Mouse (Mus musculus): Measurements from ENCODE around the gene Chchd3. TPM values are rescaled to one million over a fixed set of nuclear protein-coding genes. Genes with fewer than 3 reads are reported as not detected.
A peak's percentile ranks its signal among the peaks of the same experiment; 100 is the strongest.

The Chchd3 gene
- polyA plus RNA-seq, 1 experiment from 2014 or later: 134 TPM

GRCm38 (mm10) chr6:32935576-32935975, 124.5 kb downstream of the Chchd3 start:
- Histone ChIP-seq H3K36me3 (ENCODE audit: control insufficient read depth, insufficient read depth, low read length) (no peaks in the 10 kb centered on the region), H3K27me3 (ENCODE audit: control insufficient read depth, insufficient read depth, low read length) (no peaks in the 10 kb centered on the region), H3K4me1 (ENCODE audit: control insufficient read depth, insufficient read depth, low read length) (peaks cover 2% of the 10 kb centered on the region; the same call in 1 of the 2 replicates), H3K9me3 (ENCODE audit: control insufficient read depth, low read length) (no peaks in the 10 kb centered on the region), H3K4me2 (no peak overlapping the region), H3K27ac (ENCODE audit: low read depth, low read length) (no peak overlapping the region), H3K9ac (ENCODE audit: low read length) (no peak overlapping the region), H3K4me3 (ENCODE audit: low read depth, low read length) (no peak overlapping the region)
- 91% methylated on average over 5 of the region's 5 CpGs for WGBS
- ATAC-seq (ENCODE audit: low FRiP score) (no peak), DNase-seq (ENCODE audit: low spot score, missing footprints) (no peak)

DNA sequence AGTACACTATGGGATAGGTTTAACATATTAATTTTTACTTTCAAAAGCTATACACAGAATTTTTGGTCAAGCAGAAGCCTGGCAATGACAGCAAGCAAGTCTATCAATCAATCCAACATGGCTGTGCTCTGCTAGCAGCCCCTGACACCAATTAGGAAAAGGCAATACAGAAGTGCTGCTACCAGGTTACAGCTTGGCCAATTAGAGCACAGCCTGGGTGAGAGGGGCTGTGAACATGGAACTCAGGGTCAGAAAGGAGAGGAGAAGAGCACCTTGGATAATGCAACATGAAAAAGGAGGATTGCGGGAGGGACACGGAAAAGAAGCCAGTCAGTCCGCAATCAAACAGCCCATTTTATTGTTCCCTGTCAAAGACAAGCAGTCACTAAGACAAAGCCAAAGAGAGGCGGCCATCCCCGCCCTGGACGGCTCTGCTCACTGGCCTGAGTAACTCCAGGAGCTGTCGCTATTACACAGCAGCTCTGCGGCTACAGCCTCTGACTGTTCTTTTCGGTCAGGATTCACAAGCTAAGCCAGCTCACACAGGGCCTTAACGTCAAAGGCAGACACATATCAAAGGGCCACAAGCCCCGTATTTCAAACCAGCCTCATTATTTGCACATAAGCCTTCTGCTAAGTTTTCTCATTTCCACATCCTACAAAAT, 128.8 kb downstream of the Chchd3 start:
- ATAC-seq (ENCODE audit: low FRiP score) (no peak), DNase-seq (ENCODE audit: low spot score, missing footprints) (peak; percentile 68)
- no peak overlapping the region for H3K27ac ChIP-seq (ENCODE audit: low read depth, low read length)
- H3K4me2 ChIP-seq: no peak overlapping the region
- peaks cover 2% of the 10 kb centered on the region; the same call in 1 of the 2 replicates for H3K4me1 ChIP-seq (ENCODE audit: control insufficient read depth, insufficient read depth, low read length)
- WGBS: 28% methylated on average over 11 of the region's 11 CpGs
- no peaks in the 10 kb centered on the region for H3K36me3 ChIP-seq (ENCODE audit: control insufficient read depth, insufficient read depth, low read length)
- peak overlapping the region; percentile 3; the same call in 1 of the 2 replicates for H3K9ac ChIP-seq (ENCODE audit: low read length)
- H3K4me3 ChIP-seq (ENCODE audit: low read depth, low read length): no peak overlapping the region
- H3K9me3 ChIP-seq (ENCODE audit: control insufficient read depth, low read length): no peaks in the 10 kb centered on the region
- no peaks in the 10 kb centered on the region for H3K27me3 ChIP-seq (ENCODE audit: control insufficient read depth, insufficient read depth, low read length)

- no peak for ATAC-seq (ENCODE audit: low FRiP score)
- Histone ChIP-seq H3K9ac (ENCODE audit: low read length) (no peak overlapping the region), H3K27ac (ENCODE audit: low read depth, low read length) (no peak overlapping the region), H3K4me1 (ENCODE audit: control insufficient read depth, insufficient read depth, low read length) (no peaks in the 10 kb centered on the region), H3K27me3 (ENCODE audit: control insufficient read depth, insufficient read depth, low read length) (no peaks in the 10 kb centered on the region), H3K36me3 (ENCODE audit: control insufficient read depth, insufficient read depth, low read length) (no peaks in the 10 kb centered on the region), H3K4me2 (no peak overlapping the region), H3K4me3 (ENCODE audit: low read depth, low read length) (no peak overlapping the region), H3K9me3 (ENCODE audit: control insufficient read depth, low read length) (no peaks in the 10 kb centered on the region)
- no peak for DNase-seq (ENCODE audit: low spot score, missing footprints)
- WGBS: 77% methylated on average over 1 of the region's 1 CpGs
These were observed 137.7 kb downstream of the Chchd3 start for GRCm38 (mm10) chr6:32922391-32922790.

DNA sequence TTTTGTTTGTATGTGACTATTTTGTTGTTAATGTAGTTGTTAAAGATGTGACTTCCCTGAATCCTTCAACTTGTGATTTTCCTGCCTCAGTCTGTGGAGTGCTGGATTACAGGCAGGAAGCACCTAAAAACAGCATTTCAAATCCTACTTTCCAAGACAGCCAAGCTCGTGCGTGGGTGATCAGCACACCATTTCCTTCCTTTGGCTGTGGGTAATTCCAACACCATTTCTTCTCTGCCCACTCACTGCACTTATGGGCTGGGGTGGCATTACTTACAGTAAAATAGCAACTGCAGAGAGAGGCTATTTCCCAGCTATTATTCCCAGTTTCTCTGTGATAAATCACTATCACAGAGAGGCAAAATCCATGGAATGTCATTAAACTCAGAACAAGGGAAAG, 140.0 kb downstream of the Chchd3 start:
- no peaks in the 10 kb centered on the region for H3K4me1 ChIP-seq (ENCODE audit: control insufficient read depth, insufficient read depth, low read length)
- H3K36me3 ChIP-seq (ENCODE audit: control insufficient read depth, insufficient read depth, low read length): no peaks in the 10 kb centered on the region
- H3K4me3 ChIP-seq (ENCODE audit: low read depth, low read length): no peak overlapping the region
- no peaks in the 10 kb centered on the region for H3K9me3 ChIP-seq (ENCODE audit: control insufficient read depth, low read length)
- DNase-seq (ENCODE audit: low spot score, missing footprints) (no peak), ATAC-seq (ENCODE audit: low FRiP score) (no peak)
- no peaks in the 10 kb centered on the region for H3K27me3 ChIP-seq (ENCODE audit: control insufficient read depth, insufficient read depth, low read length)
- H3K27ac ChIP-seq (ENCODE audit: low read depth, low read length): no peak overlapping the region
- no peak overlapping the region for H3K9ac ChIP-seq (ENCODE audit: low read length)
- H3K4me2 ChIP-seq: no peak overlapping the region
- WGBS: 84% methylated on average over 2 of the region's 2 CpGs

- Histone ChIP-seq H3K9me3 (ENCODE audit: control insufficient read depth, low read length) (no peaks in the 10 kb centered on the region), H3K4me1 (ENCODE audit: control insufficient read depth, insufficient read depth, low read length) (no peaks in the 10 kb centered on the region), H3K27me3 (ENCODE audit: control insufficient read depth, insufficient read depth, low read length) (no peaks in the 10 kb centered on the region), H3K4me2 (no peak overlapping the region), H3K36me3 (ENCODE audit: control insufficient read depth, insufficient read depth, low read length) (no peaks in the 10 kb centered on the region), H3K9ac (ENCODE audit: low read length) (no peak overlapping the region), H3K4me3 (ENCODE audit: low read depth, low read length) (no peak overlapping the region), H3K27ac (ENCODE audit: low read depth, low read length) (no peak overlapping the region)
- WGBS: 96% methylated on average over 2 of the region's 2 CpGs
- DNase-seq (ENCODE audit: low spot score, missing footprints) (no peak), ATAC-seq (ENCODE audit: low FRiP score) (no peak)
These were observed 149.4 kb downstream of the Chchd3 start for GRCm38 (mm10) chr6:32910692-32911091.

GRCm38 (mm10) chr6:32899061-32899460, 161.0 kb downstream of the Chchd3 start:
- WGBS: 93% methylated on average over 4 of the region's 4 CpGs

DNA sequence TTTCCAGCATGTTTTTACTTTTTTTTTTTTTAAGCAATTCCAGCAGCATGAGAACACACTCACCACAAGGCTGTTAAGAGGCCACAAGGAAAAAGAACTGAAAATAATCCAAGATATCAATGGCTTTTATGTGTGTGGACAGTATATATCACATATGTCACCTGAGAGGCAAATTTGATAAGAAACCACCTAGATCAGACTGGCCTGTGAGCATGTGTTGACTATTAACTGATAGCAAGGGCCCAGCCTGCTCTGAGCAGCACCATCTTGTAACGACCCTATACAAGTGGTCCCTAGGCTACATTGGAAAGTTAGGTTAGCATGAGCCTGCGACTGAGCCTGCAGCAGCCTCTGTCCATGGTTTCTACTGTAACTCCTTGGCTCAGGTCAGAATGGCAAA, 166.0 kb downstream of the Chchd3 start:
- no peak for ATAC-seq (ENCODE audit: low FRiP score)
- no peak overlapping the region for H3K9ac ChIP-seq (ENCODE audit: low read length)

More at GRCm38 (mm10) chr6:32899061-32899460, 161.0 kb downstream of the Chchd3 start:
- no peak overlapping the region for H3K27ac ChIP-seq (ENCODE audit: low read depth, low read length)
- H3K4me2 ChIP-seq: no peak overlapping the region
- ATAC-seq (ENCODE audit: low FRiP score): no peak
- H3K36me3 ChIP-seq (ENCODE audit: control insufficient read depth, insufficient read depth, low read length): no peaks in the 10 kb centered on the region
- H3K27me3 ChIP-seq (ENCODE audit: control insufficient read depth, insufficient read depth, low read length): no peaks in the 10 kb centered on the region
- H3K4me3 ChIP-seq (ENCODE audit: low read depth, low read length): no peak overlapping the region
- H3K4me1 ChIP-seq (ENCODE audit: control insufficient read depth, insufficient read depth, low read length): no peaks in the 10 kb centered on the region
- DNase-seq (ENCODE audit: low spot score, missing footprints): no peak
- H3K9ac ChIP-seq (ENCODE audit: low read length): no peak overlapping the region
- no peaks in the 10 kb centered on the region for H3K9me3 ChIP-seq (ENCODE audit: control insufficient read depth, low read length)

GRCm38 (mm10) chr6:32890726-32891125, 169.3 kb downstream of the Chchd3 start:
- H3K27ac ChIP-seq (ENCODE audit: low read depth, low read length): no peak overlapping the region
- no peak overlapping the region for H3K4me2 ChIP-seq
- H3K4me1 ChIP-seq (ENCODE audit: control insufficient read depth, insufficient read depth, low read length): no peaks in the 10 kb centered on the region
- no peaks in the 10 kb centered on the region for H3K9me3 ChIP-seq (ENCODE audit: control insufficient read depth, low read length)
- no peak overlapping the region for H3K4me3 ChIP-seq (ENCODE audit: low read depth, low read length)
- no peak overlapping the region for H3K9ac ChIP-seq (ENCODE audit: low read length)
- whole genome bisulfite sequencing: 97% methylated on average over 4 of the region's 4 CpGs
- DNase-seq (ENCODE audit: low spot score, missing footprints): peak; percentile 37
- H3K36me3 ChIP-seq (ENCODE audit: control insufficient read depth, insufficient read depth, low read length): no peaks in the 10 kb centered on the region
- H3K27me3 ChIP-seq (ENCODE audit: control insufficient read depth, insufficient read depth, low read length): no peaks in the 10 kb centered on the region
- no peak for ATAC-seq (ENCODE audit: low FRiP score)

More for the DNA sequence above, 166.0 kb downstream of the Chchd3 start:
- no peak for DNase-seq (ENCODE audit: low spot score, missing footprints)
- H3K4me3 ChIP-seq (ENCODE audit: low read depth, low read length): no peak overlapping the region
- no peaks in the 10 kb centered on the region for H3K27me3 ChIP-seq (ENCODE audit: control insufficient read depth, insufficient read depth, low read length)
- H3K27ac ChIP-seq (ENCODE audit: low read depth, low read length): no peak overlapping the region
- H3K9me3 ChIP-seq (ENCODE audit: control insufficient read depth, low read length): no peaks in the 10 kb centered on the region
- H3K4me2 ChIP-seq: no peak overlapping the region
- no peaks in the 10 kb centered on the region for H3K36me3 ChIP-seq (ENCODE audit: control insufficient read depth, insufficient read depth, low read length)
- no peaks in the 10 kb centered on the region for H3K4me1 ChIP-seq (ENCODE audit: control insufficient read depth, insufficient read depth, low read length)
- 91% methylated on average over 2 of the region's 2 CpGs for WGBS

- no peaks in the 10 kb centered on the region for H3K36me3 ChIP-seq (ENCODE audit: control insufficient read depth, insufficient read depth, low read length)
- no peaks in the 10 kb centered on the region for H3K9me3 ChIP-seq (ENCODE audit: control insufficient read depth, low read length)
- 78% methylated on average over 4 of the region's 4 CpGs for WGBS
- H3K27me3 ChIP-seq (ENCODE audit: control insufficient read depth, insufficient read depth, low read length): no peaks in the 10 kb centered on the region
- no peaks in the 10 kb centered on the region for H3K4me1 ChIP-seq (ENCODE audit: control insufficient read depth, insufficient read depth, low read length)
- no peak for ATAC-seq (ENCODE audit: low FRiP score)
- no peak for DNase-seq (ENCODE audit: low spot score, missing footprints)
- no peak overlapping the region for H3K4me2 ChIP-seq
- no peak overlapping the region for H3K9ac ChIP-seq (ENCODE audit: low read length)
- no peak overlapping the region for H3K4me3 ChIP-seq (ENCODE audit: low read depth, low read length)
- no peak overlapping the region for H3K27ac ChIP-seq (ENCODE audit: low read depth, low read length)
These were observed 171.0 kb downstream of the Chchd3 start for GRCm38 (mm10) chr6:32888894-32889529.

Measured in midbrain, embryonic 11.5 days (tissue).